Mouse (Mus musculus) gastrocnemius, adult 2 months (tissue): ENCODE measurements around the gene Gm9767. TPM values are rescaled to one million over a fixed set of nuclear protein-coding genes. Genes with fewer than 3 reads are reported as not detected.

Experiments
- DNase-seq: peaks from one replicate; pipeline ENCODE4 v3.0.0; 2022
- H3K27ac ChIP-seq: fragments of 200-600 bp; 2 replicates; pipeline ENCODE4 v1.8.1; 2022; ENCODE audit warnings: mild to moderate bottlenecking
- H3K4me3 ChIP-seq: fragments of 200-600 bp; 2 replicates; pipeline ENCODE4 v1.8.1; 2022; ENCODE audit warnings: mild to moderate bottlenecking, moderate library complexity
- CTCF ChIP-seq: fragments of 200-600 bp; IDR thresholded peaks from 2 replicates; pipeline ENCODE4 v1.8.1; 2022; ENCODE audit warnings: antibody characterized with exemption, mild to moderate bottlenecking, moderate library complexity
- intact Hi-C: fragments of 180-260 bp; cut with DNase I; formaldehyde crosslinking; loops from one replicate; pipeline ENCODE4 v1.15.1; 2025
- long read RNA-seq, 2 experiments: library from polyadenylated mRNA; stranded (forward); transcript quantifications; one replicate each; pipeline ENCODE4 v2.0.0; 2021
- total RNA-seq, 2 experiments: library from RNA; stranded (reverse); gene quantifications; 2 replicates each; pipeline ENCODE4 v1.2.3; 2021

Gm9767 gene
- total RNA-seq: not detected
- long read RNA-seq, experiment 1: 0 reads
- long read RNA-seq, experiment 2: 0 reads

DNA sequence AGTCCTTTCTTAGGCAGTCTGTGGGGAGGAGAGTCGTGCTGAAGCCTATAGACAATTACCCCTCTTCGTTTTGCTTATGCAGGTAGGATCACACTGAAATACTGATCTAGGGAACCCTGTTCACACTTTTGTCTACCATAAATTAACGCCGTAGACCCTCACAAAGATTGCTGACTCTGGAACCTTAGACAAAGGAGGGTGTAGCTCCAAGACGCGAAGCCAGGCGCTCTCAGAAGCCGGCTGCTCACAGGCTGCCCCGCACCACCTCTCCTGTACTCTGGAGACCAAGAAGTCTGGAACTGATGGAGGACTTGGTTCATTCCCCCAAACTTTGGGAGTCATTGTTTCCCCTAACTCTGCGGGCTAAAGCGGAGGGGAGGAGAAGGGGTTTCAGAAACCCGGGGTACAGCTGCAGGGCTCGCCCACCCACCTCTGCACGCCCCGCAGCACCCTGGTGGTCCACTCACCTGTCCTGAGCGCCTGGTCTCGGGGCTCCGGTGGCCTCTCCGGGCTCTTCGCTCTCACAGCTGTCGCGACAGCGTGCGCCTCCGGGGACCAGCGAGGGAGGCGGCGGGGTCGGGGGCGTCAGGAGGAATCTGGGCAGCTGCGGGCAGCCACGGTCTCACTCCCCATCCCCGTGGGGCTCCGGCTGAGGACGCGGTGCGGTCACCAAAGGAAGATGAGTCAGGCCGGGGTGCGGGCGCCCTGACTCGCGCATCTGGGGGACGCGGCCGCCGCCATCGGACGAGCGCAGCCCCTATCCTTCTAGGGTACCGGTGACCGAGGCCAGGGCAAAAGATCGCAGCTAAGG is at the start of gene Gm9767:
Gene Gm9767 (plus strand): TSS at position 585 of the 811 bp plus-strand sequence.
- peak; percentile 14 for DNase-seq
- peak within 1 kb of the TSS; percentile 72 for H3K4me3 ChIP-seq
- no peak for TF ChIP-seq CTCF
- H3K27ac ChIP-seq: no peak within 1 kb of the TSS
- intact Hi-C loops: loop anchor here (5.0 kb wide), 1 partner anchor 396 kb away; no protein-coding TSS in a partner anchor

DNA sequence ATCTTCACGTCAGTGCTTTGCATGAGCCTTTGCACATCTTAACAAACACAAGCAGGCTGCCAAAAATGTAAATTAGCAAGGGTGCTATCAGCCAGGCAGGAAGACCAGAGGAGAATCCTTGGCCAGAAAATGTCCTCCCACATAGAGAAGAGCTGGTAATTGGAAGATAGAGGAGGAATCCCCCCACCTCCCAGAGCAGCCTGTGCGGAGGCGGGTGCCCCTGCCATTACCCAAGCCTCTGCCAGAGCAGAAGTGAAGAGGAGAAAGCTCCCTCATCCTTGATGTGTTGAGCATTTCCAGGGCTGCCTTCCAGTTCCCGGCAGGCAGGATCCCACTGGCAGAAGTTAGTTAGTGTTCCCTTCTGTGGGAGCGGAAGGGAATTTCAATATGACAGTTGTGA is 43.1 kb upstream of the Gm9767 start:
- no peak for TF ChIP-seq CTCF
- no peak for DNase-seq
- Histone ChIP-seq H3K27ac (no peak overlapping the region), H3K4me3 (no peak overlapping the region)
- intact Hi-C loops: no loop called here

DNA sequence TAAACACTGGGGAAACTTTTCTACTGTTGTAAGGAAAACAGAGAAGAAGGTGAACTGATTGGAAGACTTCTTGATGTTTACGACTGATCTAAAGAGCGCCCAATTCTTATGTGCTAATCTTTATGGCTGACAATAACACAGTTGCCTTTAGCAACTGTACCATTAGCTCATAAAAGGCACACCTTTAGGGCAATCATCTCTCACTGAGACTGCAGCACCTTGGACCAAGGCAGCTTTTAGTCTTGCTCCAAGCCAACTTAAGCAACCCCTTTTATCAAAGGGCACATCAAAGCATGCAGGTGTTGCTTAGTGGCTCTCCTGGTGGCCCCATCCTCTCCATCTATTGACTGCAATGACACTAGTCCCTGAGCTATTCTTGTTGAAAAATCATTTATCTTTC is 26.9 kb upstream of the Gm9767 start:
- TF ChIP-seq CTCF: no peak
- Histone ChIP-seq H3K27ac (no peak overlapping the region), H3K4me3 (no peak overlapping the region)
- no peak for DNase-seq
- intact Hi-C loops: no loop called here

DNA sequence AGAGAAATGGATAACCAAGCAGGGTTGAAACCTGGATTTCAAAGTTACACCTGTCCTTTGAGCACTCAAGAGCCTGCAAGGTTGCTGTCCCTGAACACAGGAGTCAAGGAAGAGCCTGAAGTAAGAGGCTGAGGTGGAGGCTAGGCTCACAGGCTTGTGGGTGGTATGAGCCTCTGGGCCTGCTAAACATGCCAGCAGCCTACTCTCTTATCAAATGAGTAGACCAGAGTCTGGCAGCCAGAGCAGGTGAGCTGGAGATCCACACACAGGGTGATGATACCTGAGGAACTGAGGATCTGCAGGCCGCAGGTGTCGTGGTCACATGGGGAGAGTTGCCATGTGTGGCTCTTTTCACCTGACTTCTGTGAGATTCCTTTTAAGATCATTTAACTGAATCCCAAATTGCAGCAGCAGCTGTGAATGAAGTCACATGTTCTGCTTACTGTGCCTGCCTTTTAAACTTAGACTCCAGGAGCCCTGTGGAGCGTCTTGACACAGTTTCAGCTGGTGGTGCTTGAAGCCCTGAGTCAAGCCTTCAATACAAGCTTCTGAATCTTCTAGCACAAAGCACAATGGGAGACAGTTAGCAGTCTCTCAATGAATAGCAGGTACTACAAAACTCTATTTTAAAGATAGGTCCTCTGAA is 18.3 kb upstream of the Gm9767 start:
- Histone ChIP-seq H3K4me3 (no peak overlapping the region), H3K27ac (no peak overlapping the region)
- DNase-seq: no peak
- intact Hi-C loops: no loop called here
- TF ChIP-seq CTCF: no peak

DNA sequence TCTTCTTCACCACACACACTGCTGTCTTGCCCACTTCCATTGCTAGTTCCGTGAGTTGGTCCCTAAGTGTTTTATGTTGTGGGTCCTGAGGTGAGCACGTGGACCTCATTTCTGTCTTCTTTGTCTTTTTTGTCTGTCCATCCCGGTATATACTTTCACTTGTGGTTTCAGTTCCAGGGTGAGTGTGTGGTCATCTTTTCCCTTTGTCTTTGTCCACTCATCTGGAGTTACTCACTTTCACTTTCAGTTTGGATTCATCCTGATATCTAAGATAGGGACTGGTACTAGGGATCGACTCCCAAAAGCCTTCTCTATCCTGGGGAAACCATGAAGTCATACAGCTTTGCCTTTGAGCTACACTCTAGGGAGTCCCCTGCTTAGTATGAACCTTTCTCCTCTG is 15.0 kb upstream of the Gm9767 start:
- intact Hi-C loops: no loop called here
- no peak for DNase-seq
- no peak for TF ChIP-seq CTCF
- Histone ChIP-seq H3K27ac (no peak overlapping the region), H3K4me3 (no peak overlapping the region)

DNA sequence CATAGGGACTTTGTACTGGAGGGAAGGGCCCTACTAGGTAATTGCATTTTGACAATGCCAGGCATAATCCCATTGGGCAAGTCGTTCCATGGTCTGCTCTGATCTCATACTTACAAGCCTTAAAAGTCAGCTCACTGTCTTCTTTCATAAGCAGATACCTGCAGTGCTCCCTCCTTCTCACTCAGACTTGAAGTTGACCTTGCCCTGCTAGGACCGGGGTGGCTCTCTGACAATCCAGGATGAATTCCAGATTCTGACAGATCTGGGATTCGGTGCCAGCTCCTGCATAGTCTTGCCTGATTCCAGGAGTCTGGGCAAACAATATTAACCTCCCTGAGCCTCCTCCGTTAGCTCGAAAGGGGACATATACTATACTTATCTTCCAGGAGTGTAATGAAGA is 6.1 kb upstream of the Gm9767 start:
- no peak for TF ChIP-seq CTCF
- intact Hi-C loops: no loop called here
- H3K27ac ChIP-seq: no peak overlapping the region
- DNase-seq: no peak
- no peak overlapping the region for H3K4me3 ChIP-seq

DNA sequence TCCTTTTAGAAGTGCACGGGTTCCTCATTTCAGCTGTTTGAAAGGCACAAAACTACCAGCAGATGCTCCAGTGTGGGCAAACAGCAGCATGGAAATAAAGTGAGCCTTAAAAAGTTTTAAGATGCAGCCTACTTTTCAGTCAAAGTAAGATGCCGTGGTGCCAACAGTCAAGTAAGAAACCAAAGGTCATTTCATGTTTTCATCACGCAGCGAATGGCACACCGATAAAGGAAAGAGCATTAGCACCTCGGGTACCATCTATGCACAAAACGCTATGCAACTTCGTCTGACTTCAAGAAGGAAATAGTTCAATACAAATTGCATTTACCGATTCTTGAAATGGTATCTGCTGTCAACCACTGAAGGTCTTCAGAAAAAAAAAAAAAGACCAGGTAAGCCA is 1.1 kb upstream of the Gm9767 start:
- H3K4me3 ChIP-seq: no peak overlapping the region
- H3K27ac ChIP-seq: no peak overlapping the region
- no peak for TF ChIP-seq CTCF
- intact Hi-C loops: loop anchor here (5.0 kb wide), 1 partner anchor 395 kb away; no protein-coding TSS in a partner anchor
- no peak for DNase-seq

DNA sequence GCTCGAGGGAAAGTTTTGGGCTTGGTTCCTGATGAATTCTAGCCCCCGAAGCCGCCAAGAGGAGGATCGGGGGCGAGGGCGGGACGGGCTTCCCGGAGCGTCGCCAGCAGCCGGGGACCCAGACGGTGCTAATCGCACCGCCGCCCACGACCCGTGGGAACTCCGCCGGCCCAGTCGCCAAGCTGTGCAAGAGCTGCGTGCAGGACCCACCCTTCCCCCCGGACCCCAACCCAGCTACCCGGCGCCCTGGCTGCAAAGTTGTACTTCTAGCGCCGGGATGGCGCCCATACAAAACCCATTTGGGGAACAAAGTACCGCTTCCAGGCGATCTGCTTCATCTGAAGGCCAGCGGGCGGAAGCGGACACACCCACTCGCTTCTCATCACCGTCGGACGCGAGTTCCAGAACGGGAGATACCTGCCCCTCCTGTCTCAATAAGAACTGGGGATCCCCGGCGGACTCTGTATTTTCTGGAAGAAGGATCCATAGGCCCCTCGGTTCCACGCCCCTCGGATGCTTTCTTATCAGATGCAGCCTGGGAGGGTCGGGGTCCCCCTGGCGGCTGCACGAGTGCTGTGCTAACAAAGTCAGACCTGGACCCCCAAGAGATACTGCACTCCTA is 577 bp downstream of the Gm9767 start, which contains the start of gene Tmem200a:
Gene Tmem200a (minus strand): TSS at position 532 of the 622 bp plus-strand sequence.
- peak; percentile 32 for DNase-seq
- H3K4me3 ChIP-seq: peak within 1 kb of the TSS; percentile 72
- no peak within 1 kb of the TSS for H3K27ac ChIP-seq
- intact Hi-C loops: loop anchor here (5.0 kb wide), 1 partner anchor 396 kb away; no protein-coding TSS in a partner anchor
- peak; percentile 65 for TF ChIP-seq CTCF

DNA sequence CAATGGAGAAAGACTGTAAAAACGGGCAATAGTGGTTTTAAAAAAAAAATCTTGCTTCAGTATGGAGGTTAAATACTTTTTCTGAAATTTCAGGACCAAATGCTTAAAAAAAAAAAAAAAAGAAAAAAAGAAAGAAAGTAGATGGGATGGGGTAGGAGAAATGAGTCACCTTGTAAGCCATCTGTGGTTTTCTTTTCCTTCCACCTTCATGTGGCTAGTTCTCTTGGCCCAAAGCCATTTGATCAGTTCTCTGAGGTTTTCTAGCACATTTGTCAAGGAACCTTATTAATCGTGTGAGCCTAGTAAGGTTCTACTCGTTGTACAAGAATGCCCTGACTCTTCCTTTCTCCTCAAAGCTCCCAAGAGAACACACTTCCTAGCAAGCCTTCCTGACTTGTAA is 1.6 kb downstream of the Gm9767 start:
- TF ChIP-seq CTCF: no peak
- intact Hi-C loops: loop anchor here (5.0 kb wide), 1 partner anchor 397 kb away; no protein-coding TSS in a partner anchor

DNA sequence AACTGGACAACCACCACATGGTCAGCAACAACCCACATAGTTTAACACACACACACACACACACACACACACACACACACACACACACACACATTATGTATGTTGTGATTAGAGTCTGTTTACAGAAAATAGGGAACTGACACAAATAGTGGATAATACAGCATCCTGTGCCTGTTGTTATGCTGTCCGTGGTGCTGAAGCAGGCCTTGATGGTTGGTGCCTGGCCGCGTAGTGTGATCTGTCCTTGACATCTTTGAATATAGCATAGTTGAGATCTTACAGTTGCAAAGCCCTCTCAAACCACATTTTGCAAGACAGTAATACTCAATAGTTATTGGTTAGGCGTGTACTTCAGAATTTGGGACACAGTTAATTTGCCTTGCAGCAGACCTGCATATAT is 4.0 kb downstream of the Gm9767 start:
- no peak overlapping the region for H3K27ac ChIP-seq
- no peak for TF ChIP-seq CTCF
- intact Hi-C loops: no loop called here
- H3K4me3 ChIP-seq: no peak overlapping the region
- DNase-seq: no peak

More for the DNA sequence above, 1.6 kb downstream of the Gm9767 start:
- Histone ChIP-seq H3K4me3 (no peak overlapping the region), H3K27ac (no peak overlapping the region)
- no peak for DNase-seq

DNA sequence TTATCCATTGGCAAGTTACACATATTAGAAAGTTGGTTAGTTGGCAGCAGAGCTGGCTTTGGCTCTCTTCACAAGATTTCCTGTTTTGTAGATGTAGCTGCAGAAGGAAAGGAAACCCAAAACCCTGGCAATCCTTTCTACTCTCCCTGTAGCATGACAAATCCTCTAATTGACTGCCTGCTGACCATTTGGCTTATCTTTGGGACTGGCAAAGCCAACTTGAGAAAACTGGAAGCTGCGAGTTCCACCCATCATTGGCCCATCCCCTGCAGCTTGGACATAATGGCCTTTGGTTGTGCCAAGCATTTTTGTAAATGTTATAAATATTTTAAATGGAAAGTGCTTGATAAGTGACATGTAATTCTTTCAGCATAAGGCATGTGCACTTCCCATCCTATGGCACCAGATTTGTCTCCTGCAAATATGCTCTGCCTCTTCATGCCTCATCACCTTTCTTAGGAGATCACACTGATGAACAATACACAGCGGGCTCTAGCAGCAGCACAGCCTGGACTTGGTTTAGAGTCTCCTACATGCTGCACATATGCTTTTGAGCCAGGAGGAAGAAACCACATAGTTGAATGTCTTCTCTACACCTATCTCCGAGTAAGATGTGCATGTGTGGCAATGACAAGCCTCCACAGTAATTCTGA is 25.4 kb downstream of the Gm9767 start:
- no peak for TF ChIP-seq CTCF
- H3K27ac ChIP-seq: no peak overlapping the region
- intact Hi-C loops: no loop called here
- no peak for DNase-seq
- H3K4me3 ChIP-seq: no peak overlapping the region

DNA sequence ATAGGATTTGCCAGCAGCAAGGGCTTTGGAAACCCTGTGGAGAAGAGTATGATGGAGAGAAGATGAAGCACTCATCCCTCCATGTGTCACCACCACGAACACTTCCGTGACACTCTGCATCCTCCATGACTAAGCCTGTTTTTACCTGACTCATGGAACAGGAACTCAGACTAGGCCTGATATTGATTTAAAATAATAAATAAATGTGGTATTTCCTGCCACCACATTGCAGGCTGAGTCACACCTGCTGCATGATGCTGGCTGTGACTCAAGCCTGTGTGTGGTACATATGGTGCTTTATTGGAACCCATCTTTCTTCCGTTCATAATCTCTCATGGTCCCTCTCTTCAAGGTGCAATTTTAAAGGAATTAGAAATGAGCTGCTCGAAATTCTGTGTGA is 36.4 kb downstream of the Gm9767 start:
- Histone ChIP-seq H3K4me3 (no peak overlapping the region), H3K27ac (no peak overlapping the region)
- TF ChIP-seq CTCF: no peak
- DNase-seq: no peak
- intact Hi-C loops: no loop called here
